Mouse (Mus musculus) midbrain, embryonic 15.5 days (tissue): ENCODE measurements around the gene Aptx. TPM values are rescaled to one million over a fixed set of nuclear protein-coding genes. Genes with fewer than 3 reads are reported as not detected.

ENCODE experiments used
- ATAC-seq: fragments of 200-750 bp; cut with Nextera tagmentation; replicated peaks from 2 replicates; pipeline ENCODE4 v1.8.0; 2017; ENCODE audit warnings: moderate TSS enrichment
- H3K27ac ChIP-seq: fragments of 300-500 bp; sonication (generic); 2 replicates; pipeline ENCODE4 v1.5.1; 2015; ENCODE audit warnings: mild to moderate bottlenecking, inconsistent platforms
- H3K27me3 ChIP-seq: fragments of 300-500 bp; sonication (generic); replicated peaks from 2 replicates; pipeline ENCODE4 v1.6.1; 2015; ENCODE audit warnings: inconsistent platforms
- H3K36me3 ChIP-seq: fragments of 300-500 bp; sonication (generic); replicated peaks from 2 replicates; pipeline ENCODE4 v1.6.1; 2015; ENCODE audit warnings: inconsistent platforms
- H3K4me1 ChIP-seq: fragments of 300-500 bp; sonication (generic); 2 replicates; pipeline ENCODE4 v1.6.1; 2015; ENCODE audit warnings: inconsistent platforms
- H3K4me2 ChIP-seq: fragments of 300-500 bp; sonication (generic); 2 replicates; pipeline ENCODE4 v1.6.1; 2015; ENCODE audit warnings: inconsistent platforms, mild to moderate bottlenecking, moderate library complexity
- H3K4me3 ChIP-seq: fragments of 300-500 bp; sonication (generic); 2 replicates; pipeline ENCODE4 v1.5.1; 2015; ENCODE audit warnings: mild to moderate bottlenecking, inconsistent platforms
- H3K9ac ChIP-seq: fragments of 300-500 bp; sonication (generic); 2 replicates; pipeline ENCODE4 v1.6.1; 2015; ENCODE audit warnings: mild to moderate bottlenecking, inconsistent platforms
- H3K9me3 ChIP-seq: fragments of 300-500 bp; sonication (generic); 2 replicates; pipeline ENCODE4 v1.6.1; 2016; ENCODE audit warnings: inconsistent platforms
- WGBS: fragments of 180-500 bp; shearing (Covaris S2); methylation state at CpG from one replicate; pipeline ENCODE4 v1.1.7; 2015; ENCODE audit warnings: mixed read lengths; 5-methylcytosine and 5-hydroxymethylcytosine counted together
- polyA plus RNA-seq: library from polyadenylated mRNA; unstranded; fragments of >200 nt; fragmentation: Nextera tagmentation; extraction: Ambion mirVana; gene quantifications from 2 replicates; pipeline ENCODE4 v1.2.1, GENCODE M21; 2015

Gene Aptx
- polyA plus RNA-seq, 1 experiment from 2014 or later, result 48.2 TPM

- ATAC-seq, result no peak
- H3K4me3 ChIP-seq, result peak overlapping the region; percentile 62
- H3K27me3 ChIP-seq, result no peaks in the 10 kb centered on the region
- H3K27ac ChIP-seq, result no peak overlapping the region; the same call in 1 of the 2 replicates
- peaks cover 3% of the 10 kb centered on the region; the same call in 1 of the 2 replicates for H3K36me3 ChIP-seq
- peaks cover 30% of the 10 kb centered on the region for H3K4me1 ChIP-seq
- H3K9me3 ChIP-seq, result no peaks in the 10 kb centered on the region
- H3K4me2 ChIP-seq, result peak overlapping the region; percentile 82
- WGBS, result 87% methylated on average over 3 of the region's 3 CpGs
- H3K9ac ChIP-seq, result peak overlapping the region; percentile 70
Measured at GRCm38 (mm10) chr4:40701796-40702195, 1.2 kb downstream of the Aptx start.

- Histone ChIP-seq H3K4me3 (no peak overlapping the region), H3K9ac (no peak overlapping the region), H3K4me2 (no peak overlapping the region), H3K27me3 (no peaks in the 10 kb centered on the region), H3K9me3 (no peaks in the 10 kb centered on the region), H3K27ac (no peak overlapping the region), H3K36me3 (peaks cover 14% of the 10 kb centered on the region; the same call in 1 of the 2 replicates), H3K4me1 (peaks cover 30% of the 10 kb centered on the region)
- ATAC-seq, result no peak
- WGBS, result 85% methylated on average over 8 of the region's 8 CpGs
Measured at GRCm38 (mm10) chr4:40700216-40700615, 2.8 kb downstream of the Aptx start.

DNA sequence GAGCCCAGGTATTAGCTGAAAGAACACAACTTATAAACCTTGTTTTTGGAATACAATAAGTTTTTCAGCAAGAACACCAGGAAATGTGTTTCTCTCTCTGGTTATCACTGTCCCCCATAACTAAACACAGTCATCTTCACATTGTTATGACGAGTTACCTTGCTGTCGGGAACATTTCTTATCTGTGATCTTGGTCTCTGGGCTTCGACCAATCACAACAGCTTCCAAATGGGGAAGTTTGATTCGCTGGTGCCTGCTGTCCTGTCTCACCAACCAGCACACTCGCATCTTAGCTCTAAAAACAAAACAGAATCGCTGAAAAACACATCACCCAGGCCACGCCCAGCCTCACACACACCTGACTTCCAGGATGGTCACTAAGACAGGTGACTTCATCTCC is 5.9 kb downstream of the Aptx start:
- no peak overlapping the region for H3K4me3 ChIP-seq
- WGBS, result 85% methylated on average over 7 of the region's 7 CpGs
- H3K4me1 ChIP-seq, result peaks cover 15% of the 10 kb centered on the region
- H3K9ac ChIP-seq, result no peak overlapping the region
- H3K27me3 ChIP-seq, result no peaks in the 10 kb centered on the region
- no peak overlapping the region for H3K4me2 ChIP-seq
- H3K9me3 ChIP-seq, result no peaks in the 10 kb centered on the region
- H3K36me3 ChIP-seq, result peaks cover 25% of the 10 kb centered on the region
- ATAC-seq, result no peak
- no peak overlapping the region for H3K27ac ChIP-seq

GRCm38 (mm10) chr4:40691100-40691499 is 11.9 kb downstream of the Aptx start:
- H3K36me3 ChIP-seq, result peaks cover 40% of the 10 kb centered on the region
- ATAC-seq, result no peak
- 94% methylated on average over 11 of the region's 11 CpGs for WGBS

DNA sequence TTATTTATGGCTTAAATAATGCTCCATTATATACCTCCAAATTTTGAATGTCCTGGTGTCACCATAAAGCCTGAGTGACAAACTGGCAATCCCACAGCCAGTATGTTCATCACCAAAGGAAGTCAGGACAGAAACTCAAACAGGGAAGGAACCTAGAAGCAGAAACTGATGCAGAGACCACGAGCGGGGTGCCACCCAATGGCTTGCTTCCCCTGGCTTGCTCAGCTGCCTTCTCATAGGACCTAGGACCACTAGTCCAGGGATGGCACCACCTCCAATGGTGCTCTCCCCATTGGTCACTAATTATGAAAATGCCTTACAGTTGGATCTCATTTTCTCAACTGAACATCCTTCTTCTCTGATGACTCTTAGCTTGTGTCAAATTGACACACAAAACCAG is 19.7 kb downstream of the Aptx start:
- H3K36me3 ChIP-seq, result peaks cover 11% of the 10 kb centered on the region
- 88% methylated on average over 2 of the region's 2 CpGs for WGBS

More at GRCm38 (mm10) chr4:40691100-40691499, 11.9 kb downstream of the Aptx start:
- no peak overlapping the region for H3K9ac ChIP-seq
- H3K4me3 ChIP-seq, result no peak overlapping the region
- H3K4me1 ChIP-seq, result no peaks in the 10 kb centered on the region
- H3K4me2 ChIP-seq, result no peak overlapping the region
- no peaks in the 10 kb centered on the region for H3K9me3 ChIP-seq
- no peaks in the 10 kb centered on the region for H3K27me3 ChIP-seq
- H3K27ac ChIP-seq, result no peak overlapping the region

GRCm38 (mm10) chr4:40682359-40682758 is 20.6 kb downstream of the Aptx start:
- Histone ChIP-seq H3K4me2 (no peak overlapping the region), H3K9ac (no peak overlapping the region), H3K27me3 (no peaks in the 10 kb centered on the region), H3K9me3 (no peaks in the 10 kb centered on the region), H3K27ac (no peak overlapping the region), H3K36me3 (peaks cover 7% of the 10 kb centered on the region), H3K4me3 (no peak overlapping the region), H3K4me1 (no peaks in the 10 kb centered on the region)
- WGBS, result 92% methylated on average over 5 of the region's 5 CpGs
- 0 out of 2 replicates have a peak, but pooled peaks have one; percentile 22 for ATAC-seq

More for the DNA sequence above, 19.7 kb downstream of the Aptx start:
- no peak overlapping the region for H3K9ac ChIP-seq
- no peak overlapping the region for H3K27ac ChIP-seq
- no peak overlapping the region for H3K4me2 ChIP-seq
- no peaks in the 10 kb centered on the region for H3K4me1 ChIP-seq
- ATAC-seq, result no peak
- no peak overlapping the region for H3K4me3 ChIP-seq
- H3K9me3 ChIP-seq, result no peaks in the 10 kb centered on the region
- H3K27me3 ChIP-seq, result no peaks in the 10 kb centered on the region

GRCm38 (mm10) chr4:40681908-40682307 is 21.1 kb downstream of the Aptx start:
- no peaks in the 10 kb centered on the region for H3K27me3 ChIP-seq
- ATAC-seq, result 0 out of 2 replicates have a peak, but pooled peaks have one; percentile 13
- 24% methylated on average over 3 of the region's 3 CpGs for WGBS
- no peak overlapping the region for H3K27ac ChIP-seq
- peaks cover 6% of the 10 kb centered on the region; the same call in 1 of the 2 replicates for H3K36me3 ChIP-seq
- H3K9me3 ChIP-seq, result no peaks in the 10 kb centered on the region
- no peak overlapping the region for H3K9ac ChIP-seq
- H3K4me1 ChIP-seq, result peaks cover 4% of the 10 kb centered on the region
- no peak overlapping the region for H3K4me3 ChIP-seq
- no peak overlapping the region for H3K4me2 ChIP-seq

GRCm38 (mm10) chr4:40680250-40680860 is 22.6 kb downstream of the Aptx start:
- Histone ChIP-seq H3K4me3 (no peak overlapping the region), H3K27me3 (no peaks in the 10 kb centered on the region), H3K9ac (no peak overlapping the region), H3K4me2 (no peak overlapping the region), H3K4me1 (peaks cover 12% of the 10 kb centered on the region), H3K9me3 (no peaks in the 10 kb centered on the region), H3K27ac (no peak overlapping the region), H3K36me3 (no peaks in the 10 kb centered on the region; the same call in 1 of the 2 replicates)
- WGBS, result 53% methylated on average over 5 of the region's 5 CpGs
- no peak for ATAC-seq

GRCm38 (mm10) chr4:40677132-40677531 is 25.9 kb downstream of the Aptx start:
- peak; percentile 46 for ATAC-seq
- Histone ChIP-seq H3K9ac (no peak overlapping the region), H3K9me3 (no peaks in the 10 kb centered on the region), H3K27me3 (no peaks in the 10 kb centered on the region), H3K36me3 (no peaks in the 10 kb centered on the region), H3K4me2 (peak overlapping the region; percentile 45; the same call in 1 of the 2 replicates), H3K4me1 (peaks cover 12% of the 10 kb centered on the region), H3K27ac (no peak overlapping the region), H3K4me3 (no peak overlapping the region)
- 52% methylated on average over 5 of the region's 5 CpGs for WGBS

- Histone ChIP-seq H3K4me1 (peaks cover 12% of the 10 kb centered on the region), H3K4me3 (no peak overlapping the region), H3K9ac (no peak overlapping the region), H3K36me3 (no peaks in the 10 kb centered on the region), H3K4me2 (peak overlapping the region; percentile 45), H3K27ac (no peak overlapping the region), H3K27me3 (no peaks in the 10 kb centered on the region), H3K9me3 (no peaks in the 10 kb centered on the region)
- 19% methylated on average over 14 of the region's 14 CpGs for WGBS
- ATAC-seq, result peak; percentile 31; the same call in 1 of the 2 replicates
Measured at GRCm38 (mm10) chr4:40676338-40676737, 26.7 kb downstream of the Aptx start.

DNA sequence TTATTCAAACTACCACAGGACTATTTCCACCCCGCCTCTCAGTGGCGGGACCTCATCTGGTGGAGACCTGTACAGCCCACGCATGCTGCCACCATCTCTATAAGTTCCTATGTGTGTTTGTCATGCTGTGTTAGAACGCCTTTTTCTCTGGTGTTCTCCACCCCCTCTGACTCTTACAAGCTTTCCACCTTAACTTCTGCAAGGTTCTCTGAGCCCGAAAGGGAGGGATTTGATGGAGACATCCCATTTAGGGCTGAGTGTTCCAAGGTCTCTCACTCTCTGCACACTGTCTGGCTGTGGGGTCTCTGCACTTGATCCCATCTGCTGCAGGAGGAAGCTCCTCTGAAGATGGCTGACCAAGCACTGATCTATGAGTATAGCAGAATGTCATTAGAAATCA is 29.5 kb downstream of the Aptx start:
- Histone ChIP-seq H3K4me1 (peaks cover 16% of the 10 kb centered on the region), H3K9ac (no peak overlapping the region), H3K27ac (no peak overlapping the region), H3K36me3 (no peaks in the 10 kb centered on the region), H3K4me3 (no peak overlapping the region), H3K4me2 (no peak overlapping the region), H3K27me3 (no peaks in the 10 kb centered on the region), H3K9me3 (no peaks in the 10 kb centered on the region)
- no peak for ATAC-seq
- 94% methylated on average over 5 of the region's 5 CpGs for WGBS

GRCm38 (mm10) chr4:40666237-40667012 is 36.6 kb downstream of the Aptx start:
- H3K36me3 ChIP-seq, result no peaks in the 10 kb centered on the region
- no peak overlapping the region for H3K27ac ChIP-seq
- H3K4me3 ChIP-seq, result no peak overlapping the region
- H3K4me2 ChIP-seq, result no peak overlapping the region
- H3K27me3 ChIP-seq, result no peaks in the 10 kb centered on the region
- ATAC-seq, result no peak
- H3K9me3 ChIP-seq, result no peaks in the 10 kb centered on the region
- 0 out of 2 replicates have a peak, but pooled peaks cover 4% of the 10 kb centered on the region for H3K4me1 ChIP-seq
- WGBS, result 87% methylated on average over 9 of the region's 9 CpGs
- no peak overlapping the region for H3K9ac ChIP-seq
